Mouse (Mus musculus): ENCODE data around the gene Cxcl16. TPM values are rescaled to one million over a fixed set of nuclear protein-coding genes. Genes with fewer than 3 reads are reported as not detected.

Cxcl16 gene
- total and polyA plus RNA-seq, 3 experiments = 7.9 to 17.6 (median 8.8) TPM

- no peak for DNase-seq
- Histone ChIP-seq H3K36me3 (ENCODE audit: control insufficient read depth, insufficient read depth, low read length) (no peaks in the 10 kb centered on the region), H3K9ac (ENCODE audit: low read depth, low read length) (no peak overlapping the region), H3K4me3 (no peak overlapping the region), H3K27ac (no peak overlapping the region), H3K79me2 (replicated peaks; ENCODE audit: control insufficient read depth, insufficient read depth, low read length) (no peaks in the 10 kb centered on the region), H3K4me1 (ENCODE audit: control insufficient read depth, insufficient read depth, low read length) (no peaks in the 10 kb centered on the region), H3K27me3 (ENCODE audit: control insufficient read depth, insufficient read depth, low read length) (no peaks in the 10 kb centered on the region)
- WGBS = 77% methylated on average over 4 of the region's 4 CpGs
- intact Hi-C loops (cut with DNase I) = no loop called here
- no peak for TF ChIP-seq POLR2A (IDR thresholded peaks at IDR 0.05; ENCODE audit: insufficient read depth, low read depth, low read length)
- no peak for TF ChIP-seq EP300 (IDR thresholded peaks at IDR 0.05; ENCODE audit: insufficient read depth, low read depth, low read length)
- no peak for TF ChIP-seq CTCF (IDR thresholded peaks at IDR 0.05)
These were observed 19.1 kb downstream of the Cxcl16 start for GRCm38 (mm10) chr11:70440637-70441036.

DNA sequence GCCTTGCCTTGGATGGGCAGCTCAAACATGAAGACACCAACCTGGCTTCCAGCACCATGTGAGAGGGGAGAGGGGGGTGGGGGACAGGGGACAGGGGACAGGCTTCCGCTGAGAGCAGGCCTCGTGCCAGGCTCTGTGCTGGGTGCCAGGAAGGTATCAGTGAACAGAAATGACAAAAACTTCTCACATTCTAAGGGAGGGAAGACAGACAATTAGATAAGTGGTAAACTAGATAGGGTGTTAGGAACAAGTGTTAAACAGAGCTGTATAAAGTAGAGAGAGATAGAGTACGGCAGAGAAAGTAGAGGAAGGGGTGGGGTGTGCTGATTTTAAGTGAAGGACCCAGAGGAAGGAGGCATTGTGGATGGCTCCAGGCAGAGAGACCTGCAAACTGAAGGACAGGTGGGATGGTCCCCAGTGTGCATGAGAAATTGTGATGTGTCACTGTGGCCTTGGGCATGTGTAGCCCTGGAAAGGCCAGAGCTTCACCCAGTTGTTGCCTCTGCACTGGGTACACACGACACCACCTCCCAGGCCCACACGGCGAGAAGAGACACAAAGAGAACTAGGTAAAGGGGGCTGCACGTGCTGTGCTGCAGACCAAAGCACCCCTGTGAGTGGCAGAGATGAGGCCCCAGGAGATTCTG, 20.9 kb downstream of the Cxcl16 start:
- 85% methylated on average over 7 of the region's 7 CpGs for WGBS
- Histone ChIP-seq H3K4me3 (no peak overlapping the region), H3K79me2 (replicated peaks; ENCODE audit: control insufficient read depth, insufficient read depth, low read length) (no peaks in the 10 kb centered on the region), H3K27me3 (ENCODE audit: control insufficient read depth, insufficient read depth, low read length) (no peaks in the 10 kb centered on the region), H3K9ac (ENCODE audit: low read depth, low read length) (no peak overlapping the region), H3K27ac (no peak overlapping the region), H3K4me1 (ENCODE audit: control insufficient read depth, insufficient read depth, low read length) (no peaks in the 10 kb centered on the region), H3K36me3 (ENCODE audit: control insufficient read depth, insufficient read depth, low read length) (no peaks in the 10 kb centered on the region)
- intact Hi-C loops (cut with DNase I) = no loop called here
- no peak for TF ChIP-seq EP300 (IDR thresholded peaks at IDR 0.05; ENCODE audit: insufficient read depth, low read depth, low read length)
- TF ChIP-seq CTCF (IDR thresholded peaks at IDR 0.05) = no peak
- TF ChIP-seq POLR2A (IDR thresholded peaks at IDR 0.05; ENCODE audit: insufficient read depth, low read depth, low read length) = no peak
- no peak for DNase-seq

GRCm38 (mm10) chr11:70437426-70437825, 22.4 kb downstream of the Cxcl16 start:
- WGBS = 76% methylated on average over 6 of the region's 6 CpGs
- no peak for DNase-seq
- no peak overlapping the region for H3K9ac ChIP-seq (ENCODE audit: low read depth, low read length)
- peaks cover 3% of the 10 kb centered on the region; the same call in 1 of the 2 replicates for H3K4me1 ChIP-seq (ENCODE audit: control insufficient read depth, insufficient read depth, low read length)
- no peak overlapping the region for H3K4me3 ChIP-seq
- no peaks in the 10 kb centered on the region for H3K27me3 ChIP-seq (ENCODE audit: control insufficient read depth, insufficient read depth, low read length)
- no peaks in the 10 kb centered on the region for H3K79me2 ChIP-seq (replicated peaks; ENCODE audit: control insufficient read depth, insufficient read depth, low read length)
- intact Hi-C loops (cut with DNase I) = no loop called here
- TF ChIP-seq EP300 (IDR thresholded peaks at IDR 0.05; ENCODE audit: insufficient read depth, low read depth, low read length) (no peak), POLR2A (IDR thresholded peaks at IDR 0.05; ENCODE audit: insufficient read depth, low read depth, low read length) (no peak), CTCF (IDR thresholded peaks at IDR 0.05) (no peak)
- no peaks in the 10 kb centered on the region for H3K36me3 ChIP-seq (ENCODE audit: control insufficient read depth, insufficient read depth, low read length)
- no peak overlapping the region for H3K27ac ChIP-seq

DNA sequence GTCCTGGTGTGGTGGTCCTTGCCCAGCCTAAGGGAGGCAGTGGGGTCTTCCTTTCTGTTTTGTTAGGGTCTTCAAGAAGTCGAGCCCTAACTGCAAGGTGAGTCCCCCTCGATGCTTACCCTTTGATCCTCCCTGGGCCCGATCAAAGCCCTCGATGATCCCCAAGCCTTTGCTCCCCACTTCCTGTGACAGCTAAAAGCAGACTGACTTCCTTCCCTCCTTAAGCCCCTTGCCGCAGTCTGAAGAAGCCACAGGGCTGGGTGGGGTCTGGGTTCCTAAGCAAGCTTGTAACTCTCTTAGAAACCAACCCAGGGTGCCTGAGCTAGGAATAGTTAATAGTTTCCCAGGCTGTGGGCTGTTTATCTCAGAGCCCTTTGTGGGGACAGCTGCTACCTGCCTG, 24.3 kb downstream of the Cxcl16 start:
- 55% methylated on average over 5 of the region's 5 CpGs for WGBS
- H3K27me3 ChIP-seq (ENCODE audit: control insufficient read depth, insufficient read depth, low read length) = no peaks in the 10 kb centered on the region
- intact Hi-C loops (cut with DNase I) = no loop called here
- H3K4me1 ChIP-seq (ENCODE audit: control insufficient read depth, insufficient read depth, low read length) = peaks cover 3% of the 10 kb centered on the region; the same call in 1 of the 2 replicates
- DNase-seq = no peak
- no peak for TF ChIP-seq CTCF (IDR thresholded peaks at IDR 0.05)
- TF ChIP-seq EP300 (IDR thresholded peaks at IDR 0.05; ENCODE audit: insufficient read depth, low read depth, low read length) = no peak
- no peak for TF ChIP-seq POLR2A (IDR thresholded peaks at IDR 0.05; ENCODE audit: insufficient read depth, low read depth, low read length)
- no peak overlapping the region for H3K27ac ChIP-seq
- H3K9ac ChIP-seq (ENCODE audit: low read depth, low read length) = no peak overlapping the region
- H3K36me3 ChIP-seq (ENCODE audit: control insufficient read depth, insufficient read depth, low read length) = no peaks in the 10 kb centered on the region
- H3K79me2 ChIP-seq (replicated peaks; ENCODE audit: control insufficient read depth, insufficient read depth, low read length) = no peaks in the 10 kb centered on the region
- no peak overlapping the region for H3K4me3 ChIP-seq

- no peak overlapping the region for H3K27ac ChIP-seq
- 95% methylated on average over 3 of the region's 3 CpGs for WGBS
- H3K4me3 ChIP-seq = no peak overlapping the region
These were observed 25.8 kb downstream of the Cxcl16 start for GRCm38 (mm10) chr11:70433951-70434350.

DNA sequence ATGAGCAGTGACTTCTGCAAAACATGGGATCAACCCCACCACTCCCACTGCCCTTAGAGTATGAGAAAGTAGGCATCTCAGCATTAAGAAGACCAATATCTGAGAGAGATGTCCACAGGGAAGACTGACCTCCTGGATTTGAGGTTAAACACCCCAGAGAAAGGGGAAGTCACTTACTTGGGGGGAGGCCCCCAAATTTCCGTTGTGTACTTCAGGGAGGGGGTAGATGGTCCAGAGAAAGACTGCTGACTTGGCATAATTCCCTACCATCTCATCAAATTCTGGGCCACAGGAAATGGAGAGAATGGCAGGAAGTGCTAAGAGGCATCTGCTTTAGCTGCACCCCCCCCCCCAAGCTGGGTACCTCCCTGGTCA, 26.2 kb downstream of the Cxcl16 start:
- no peaks in the 10 kb centered on the region for H3K79me2 ChIP-seq (replicated peaks; ENCODE audit: control insufficient read depth, insufficient read depth, low read length)
- H3K4me1 ChIP-seq (ENCODE audit: control insufficient read depth, insufficient read depth, low read length) = peaks cover 3% of the 10 kb centered on the region; the same call in 1 of the 2 replicates
- WGBS = 46% methylated on average over 1 of the region's 1 CpGs
- H3K36me3 ChIP-seq (ENCODE audit: control insufficient read depth, insufficient read depth, low read length) = no peaks in the 10 kb centered on the region
- intact Hi-C loops (cut with DNase I) = loop anchor here (5.0 kb wide), 2 partner anchors 189 to 324 kb away; no protein-coding TSS in a partner anchor
- TF ChIP-seq POLR2A (IDR thresholded peaks at IDR 0.05; ENCODE audit: insufficient read depth, low read depth, low read length) = no peak
- no peak for TF ChIP-seq CTCF (IDR thresholded peaks at IDR 0.05)
- no peak for TF ChIP-seq EP300 (IDR thresholded peaks at IDR 0.05; ENCODE audit: insufficient read depth, low read depth, low read length)
- no peak overlapping the region for H3K27ac ChIP-seq
- peak overlapping the region; percentile 85 for H3K4me3 ChIP-seq
- no peaks in the 10 kb centered on the region for H3K27me3 ChIP-seq (ENCODE audit: control insufficient read depth, insufficient read depth, low read length)
- H3K9ac ChIP-seq (ENCODE audit: low read depth, low read length) = no peak overlapping the region
- DNase-seq = peak in 1 of 2 experiments; percentile 57

More at GRCm38 (mm10) chr11:70433951-70434350, 25.8 kb downstream of the Cxcl16 start:
- intact Hi-C loops (cut with DNase I) = loop anchor here (1.0 to 5.0 kb wide), 3 partner anchors 15 to 323 kb away; no protein-coding TSS in a partner anchor
- H3K36me3 ChIP-seq (ENCODE audit: control insufficient read depth, insufficient read depth, low read length) = no peaks in the 10 kb centered on the region
- H3K9ac ChIP-seq (ENCODE audit: low read depth, low read length) = no peak overlapping the region
- TF ChIP-seq EP300 (IDR thresholded peaks at IDR 0.05; ENCODE audit: insufficient read depth, low read depth, low read length) (no peak), POLR2A (IDR thresholded peaks at IDR 0.05; ENCODE audit: insufficient read depth, low read depth, low read length) (no peak), CTCF (IDR thresholded peaks at IDR 0.05) (no peak)
- DNase-seq = no peak
- no peaks in the 10 kb centered on the region for H3K27me3 ChIP-seq (ENCODE audit: control insufficient read depth, insufficient read depth, low read length)
- no peaks in the 10 kb centered on the region for H3K79me2 ChIP-seq (replicated peaks; ENCODE audit: control insufficient read depth, insufficient read depth, low read length)
- H3K4me1 ChIP-seq (ENCODE audit: control insufficient read depth, insufficient read depth, low read length) = peaks cover 3% of the 10 kb centered on the region; the same call in 1 of the 2 replicates
